In genomic region chr9:53705491-53705991, GRCm38 (mm10) we compare ENCODE assay signal across 8 mouse cellular contexts. TPM values are rescaled to one million over a fixed set of nuclear protein-coding genes. Genes with fewer than 3 reads are reported as not detected.
DNase-seq lines count a peak whose midpoint lies in the region; ATAC-seq and TF ChIP-seq lines count a peak whose summit lies in the region.

No protein-coding gene starts in this region.

- H3K4me2 ChIP-seq in embryonic facial prominence, embryonic 13.5 days, result peak overlapping the region; percentile 90
- peak overlapping the region; percentile 55 for H3K4me2 ChIP-seq in heart, postnatal 0 days (ENCODE audit: low read depth, low read length)

- WGBS in embryonic facial prominence, embryonic 13.5 days, result 0% methylated on average over 28 of the region's 28 CpGs
- under 1% methylated on average over 28 of the region's 28 CpGs for WGBS in heart, postnatal 0 days
- under 1% methylated on average over 28 of the region's 28 CpGs for WGBS in limb, embryonic 10.5 days

- H3K9ac ChIP-seq in embryonic facial prominence, embryonic 13.5 days, result peak overlapping the region; percentile 44; the same call in 1 of the 2 replicates
- no peak overlapping the region for H3K9ac ChIP-seq in heart, postnatal 0 days (replicated peaks; ENCODE audit: low read depth, low read length)

- ATAC-seq in embryonic facial prominence, embryonic 13.5 days (ENCODE audit: insufficient number of reproducible peaks, insufficient read depth, low FRiP score, low TSS enrichment, low read depth), result no peak
- ATAC-seq in heart, postnatal 0 days (ENCODE audit: insufficient read depth, low read depth), result peak; percentile 40; the same call in 1 of the 2 replicates

- no peak for TF ChIP-seq CTCF in heart, postnatal 0 days (IDR thresholded peaks at IDR 0.05; ENCODE audit: low read depth)

- peak; percentile 30 to 53 for DNase-seq in thymus, adult 18-20 months
- DNase-seq in thymus, postnatal 0 days (ENCODE audit: low spot score), result no peak
- DNase-seq in heart, postnatal 0 days (ENCODE audit: low spot score), result no peak
- DNase-seq in limb, embryonic 10.5 days (ENCODE audit: low spot score), result no peak
- peak; percentile 23 for DNase-seq in mesoderm, embryonic 11.5 days (ENCODE audit: low read depth, low spot score)
- DNase-seq in spleen, postnatal 36 days (ENCODE audit: low spot score in 2 of 2), result peak; percentile 80
- no peak for DNase-seq in adipocyte (ENCODE audit: low spot score)

- H3K27ac ChIP-seq in embryonic facial prominence, embryonic 13.5 days, result no peak overlapping the region
- H3K27ac ChIP-seq in heart, postnatal 0 days (ENCODE audit: low read depth), result no peak overlapping the region
- H3K27ac ChIP-seq in limb, embryonic 10.5 days, result no peak overlapping the region

- H3K27me3 ChIP-seq in embryonic facial prominence, embryonic 13.5 days, result peaks cover 5% of the 10 kb centered on the region; the same call in 1 of the 2 replicates
- H3K27me3 ChIP-seq in heart, postnatal 0 days (ENCODE audit: control insufficient read depth, insufficient read depth, low read length), result peaks cover 22% of the 10 kb centered on the region
- 0 out of 2 replicates have a peak, but pooled peaks cover 4% of the 10 kb centered on the region for H3K27me3 ChIP-seq in limb, embryonic 10.5 days (ENCODE audit: low read depth, poor library complexity, severe bottlenecking)

- H3K9me3 ChIP-seq in embryonic facial prominence, embryonic 13.5 days, result no peaks in the 10 kb centered on the region
- H3K9me3 ChIP-seq in heart, postnatal 0 days (replicated peaks; ENCODE audit: control insufficient read depth, low read length), result no peaks in the 10 kb centered on the region
- H3K9me3 ChIP-seq in limb, embryonic 10.5 days (replicated peaks), result no peaks in the 10 kb centered on the region

- peaks cover 13% of the 10 kb centered on the region; the same call in 1 of the 2 replicates for H3K4me1 ChIP-seq in embryonic facial prominence, embryonic 13.5 days
- H3K4me1 ChIP-seq in heart, postnatal 0 days (ENCODE audit: control insufficient read depth, insufficient read depth), result no peaks in the 10 kb centered on the region
- peaks cover 14% of the 10 kb centered on the region for H3K4me1 ChIP-seq in limb, embryonic 10.5 days

- no peak for TF ChIP-seq EP300 in heart, postnatal 0 days (IDR thresholded peaks at IDR 0.05; ENCODE audit: low read depth)

- peak overlapping the region; percentile 51 for H3K4me3 ChIP-seq in embryonic facial prominence, embryonic 13.5 days
- peak overlapping the region; percentile 31 for H3K4me3 ChIP-seq in heart, postnatal 0 days (ENCODE audit: low read depth, low read length)
- H3K4me3 ChIP-seq in limb, embryonic 10.5 days, result peak overlapping the region; percentile 56

- no peaks in the 10 kb centered on the region for H3K36me3 ChIP-seq in embryonic facial prominence, embryonic 13.5 days
- no peaks in the 10 kb centered on the region for H3K36me3 ChIP-seq in heart, postnatal 0 days (replicated peaks; ENCODE audit: control insufficient read depth, insufficient read depth, low read length)
- no peaks in the 10 kb centered on the region for H3K36me3 ChIP-seq in limb, embryonic 10.5 days

RNA-seq across cellular contexts. Expression of gene Rab39, which starts 0.5 kb away (rescaled TPM):
- polyA plus RNA-seq in thymus, postnatal 0 days (2015; fragmentation: Nextera tagmentation; extraction: Ambion mirVana), result 0.39 and 0.42 TPM in 2 replicates
- 0.52 and 0.73 TPM in 2 replicates for polyA plus RNA-seq in embryonic facial prominence, embryonic 13.5 days (2015; fragmentation: Nextera tagmentation; extraction: Ambion mirVana)
- not detected in 2 replicates for total RNA-seq in heart, postnatal 0 days (2014; rRNA removed; ENCODE audit: low replicate concordance)
- 0.05 TPM in 2 replicates for polyA plus RNA-seq in heart, postnatal 0 days (2015; fragmentation: Nextera tagmentation; extraction: Ambion mirVana)
- polyA plus RNA-seq in limb, embryonic 10.5 days (2016; fragmentation: Nextera tagmentation; extraction: Ambion mirVana), result 0.53 and 1.0 TPM in 2 replicates

RNA-seq across cellular contexts. Expression of gene Cul5, which starts 35.7 kb away (rescaled TPM):
- polyA plus RNA-seq in thymus, postnatal 0 days (2015; fragmentation: Nextera tagmentation; extraction: Ambion mirVana), result 30.3 and 34.5 TPM in 2 replicates
- 36.1 and 39.4 TPM in 2 replicates for polyA plus RNA-seq in embryonic facial prominence, embryonic 13.5 days (2015; fragmentation: Nextera tagmentation; extraction: Ambion mirVana)
- total RNA-seq in heart, postnatal 0 days (2014; rRNA removed; ENCODE audit: low replicate concordance), result 26.9 and 34.8 TPM in 2 replicates
- 25.9 and 29.7 TPM in 2 replicates for polyA plus RNA-seq in heart, postnatal 0 days (2015; fragmentation: Nextera tagmentation; extraction: Ambion mirVana)
- polyA plus RNA-seq in limb, embryonic 10.5 days (2016; fragmentation: Nextera tagmentation; extraction: Ambion mirVana), result 37.0 and 41.7 TPM in 2 replicates

Comparison
In these comparisons a context has a peak if more than half of its experiments do, and no peak if none do; other contexts are left out.
1. DNase-seq: peak in thymus, adult 18-20 months (2 of 2), mesoderm, embryonic 11.5 days (single experiment) and spleen, postnatal 36 days (2 of 2); none in thymus, postnatal 0 days (single experiment), heart, postnatal 0 days (single experiment), limb, embryonic 10.5 days (single experiment) and adipocyte (single experiment).
2. Peak in every context shown above with its lines, with median percentiles within 50 percentile points of each other: H3K4me3 ChIP-seq.